In the genomic region with DNA sequence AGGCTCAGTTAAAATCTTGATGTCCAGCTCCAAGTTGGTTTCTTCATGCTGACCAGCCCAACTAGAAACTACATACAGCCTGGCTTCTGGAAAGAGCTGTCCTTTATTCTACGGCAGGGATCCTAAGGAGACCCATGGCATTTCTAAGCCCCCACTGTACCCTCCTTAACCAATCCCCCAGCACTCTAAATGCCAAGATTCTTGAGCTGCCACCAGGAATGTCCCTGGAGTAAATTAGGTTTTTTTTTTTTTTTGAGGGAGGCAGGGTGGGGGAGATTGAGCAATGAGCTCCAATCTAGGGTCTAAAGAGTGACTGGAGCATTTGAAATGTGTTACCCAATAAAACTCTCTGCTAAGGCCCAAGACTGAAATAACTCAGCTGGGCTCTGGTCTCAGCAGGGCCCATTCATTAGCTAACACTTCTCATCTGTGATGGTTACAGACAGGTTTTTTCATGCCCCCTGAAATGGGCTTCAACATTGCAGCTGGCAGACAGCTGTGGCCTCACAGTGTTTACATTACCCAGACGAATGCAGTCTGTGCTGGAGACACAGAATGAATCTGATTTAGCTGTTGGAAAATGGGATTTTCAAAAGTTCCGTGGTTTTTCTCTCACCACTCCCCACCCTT, we compare ENCODE assay signal across 10 mouse cellular contexts.
DNase-seq lines count a peak whose midpoint lies in the region; ATAC-seq lines count a peak whose summit lies in the region.
"Had no signal": no experiment of that assay in that cellular context is flagged by ENCODE, and none has a peak within 500 bp of the region (broad histone marks: within the 10 kb centered on the region; RNA-seq: fewer than 3 reads in every experiment).

No protein-coding gene starts in this region.

- no peaks in the 10 kb centered on the region for H3K4me1 ChIP-seq in forebrain, embryonic 13.5 days
- H3K4me1 ChIP-seq in forebrain, embryonic 10.5 days: 0 out of 2 replicates have a peak, but pooled peaks cover 5% of the 10 kb centered on the region
- no peaks in the 10 kb centered on the region; the same call in 1 of the 2 replicates for H3K4me1 ChIP-seq in liver, embryonic 12.5 days

- no peaks in the 10 kb centered on the region for H3K9me3 ChIP-seq in forebrain, embryonic 13.5 days (replicated peaks)
- H3K9me3 ChIP-seq in forebrain, embryonic 10.5 days: no peaks in the 10 kb centered on the region
- no peaks in the 10 kb centered on the region for H3K9me3 ChIP-seq in liver, embryonic 12.5 days (replicated peaks)

- no peaks in the 10 kb centered on the region for H3K36me3 ChIP-seq in forebrain, embryonic 13.5 days (ENCODE audit: poor library complexity, severe bottlenecking)
- no peaks in the 10 kb centered on the region for H3K36me3 ChIP-seq in forebrain, embryonic 10.5 days (replicated peaks)
- H3K36me3 ChIP-seq in liver, embryonic 12.5 days: no peaks in the 10 kb centered on the region

- no peak overlapping the region for H3K4me2 ChIP-seq in forebrain, embryonic 13.5 days
- H3K4me2 ChIP-seq in liver, embryonic 12.5 days: no peak overlapping the region

- DNase-seq in forebrain, embryonic 10.5 days (ENCODE audit: extremely low spot score, low spot score): no peak
- peak; percentile 65 for DNase-seq in NIH3T3 (ENCODE audit: low read depth)
- DNase-seq in lung, postnatal 36 days: peak; percentile 24
- no peak for DNase-seq in adrenal gland, postnatal 14 days
- no peak for DNase-seq in cerebellum, adult 11-12 months
- DNase-seq: left cerebral cortex, postnatal 4 days had no signal

- no peaks in the 10 kb centered on the region for H3K27me3 ChIP-seq in forebrain, embryonic 13.5 days
- H3K27me3 ChIP-seq in forebrain, embryonic 10.5 days (ENCODE audit: poor library complexity, severe bottlenecking): no peaks in the 10 kb centered on the region
- H3K27me3 ChIP-seq in liver, embryonic 12.5 days (replicated peaks): peaks cover 5% of the 10 kb centered on the region; the same call in 1 of the 2 replicates

- H3K9ac ChIP-seq in forebrain, embryonic 13.5 days: no peak overlapping the region
- no peak overlapping the region for H3K9ac ChIP-seq in liver, embryonic 12.5 days

- 49% methylated on average over 3 of the region's 3 CpGs for WGBS in forebrain, embryonic 13.5 days
- WGBS in forebrain, embryonic 10.5 days: 53% methylated on average over 3 of the region's 3 CpGs
- WGBS in liver, embryonic 12.5 days (ENCODE audit: insufficient replicate concordance): 36% methylated on average over 3 of the region's 3 CpGs

- peak; percentile 59; the same call in 1 of the 2 replicates for ATAC-seq in forebrain, embryonic 13.5 days
- ATAC-seq in granulocyte monocyte progenitor cell, adult 5-6 weeks (replicated peaks; ENCODE audit: poor library complexity, severe bottlenecking): peak; percentile 48
- no peak for ATAC-seq in liver, embryonic 12.5 days
- ATAC-seq: Patski had no signal

- no peak overlapping the region for H3K4me3 ChIP-seq in forebrain, embryonic 13.5 days
- H3K4me3 ChIP-seq in forebrain, embryonic 10.5 days: no peak overlapping the region
- H3K4me3 ChIP-seq in liver, embryonic 12.5 days: no peak overlapping the region

- H3K27ac ChIP-seq in forebrain, embryonic 13.5 days: no peak overlapping the region
- no peak overlapping the region for H3K27ac ChIP-seq in forebrain, embryonic 10.5 days
- no peak overlapping the region for H3K27ac ChIP-seq in liver, embryonic 12.5 days

Comparison
In these comparisons a context has a peak if more than half of its experiments do, and no peak if none do; other contexts are left out.
1. DNase-seq: peak in NIH3T3 (single experiment) and lung, postnatal 36 days (single experiment); none in forebrain, embryonic 10.5 days (single experiment), adrenal gland, postnatal 14 days (single experiment) and cerebellum, adult 11-12 months (single experiment).